Mouse (Mus musculus): ENCODE results near the gene Plekhm2.

- TF ChIP-seq CTCF (IDR thresholded peaks at IDR 0.05; ENCODE audit: insufficient read depth, low read depth, low read length) (no peak), POLR2A (IDR thresholded peaks at IDR 0.05; ENCODE audit: insufficient read depth, low read depth, low read length) (no peak)
Observed at GRCm38 (mm10) chr4:141641353-141641771, 23.3 kb downstream of the Plekhm2 start.

Measured in olfactory bulb, adult 2 months (tissue).